Mouse (Mus musculus): ENCODE data around the gene Tssk1. TPM values are rescaled to one million over a fixed set of nuclear protein-coding genes. Genes with fewer than 3 reads are reported as not detected.

Tssk1 gene
- total and polyA plus RNA-seq, 3 experiments = 0.16 TPM; not detected in 2

GRCm38 (mm10) chr16:17879571-17879970, 14.5 kb upstream of the Tssk1 start:
- Histone ChIP-seq H3K9me3 (replicated peaks; ENCODE audit: low read length) (peaks cover 11% of the 10 kb centered on the region), H3K36me3 (replicated peaks in 1 of 2; ENCODE audit: control insufficient read depth in 1 of 2, insufficient read depth in 1 of 2, low read length in 1 of 2) (peaks cover 20 to 81% of the 10 kb centered on the region in 2 experiments), H3K4me1 (ENCODE audit: control insufficient read depth in 1 of 2, insufficient read depth in 2 of 2) (peaks cover 7 to 17% of the 10 kb centered on the region in 2 experiments), H3K27me3 (replicated peaks) (no peaks in the 10 kb centered on the region), H3K27ac (ENCODE audit: insufficient read depth, low read depth) (no peak overlapping the region), H3K9ac (ENCODE audit: insufficient read depth, low read depth) (no peak overlapping the region), H3K4me3 (replicated peaks in 1 of 3; ENCODE audit: low read depth in 2 of 3, low read length in 2 of 3, poor library complexity in 1 of 3) (no peak overlapping the region), H3K79me2 (replicated peaks; ENCODE audit: control insufficient read depth, extremely low read depth, insufficient read depth, poor library complexity, severe bottlenecking) (peaks cover 44% of the 10 kb centered on the region), H3K4me2 (ENCODE audit: insufficient read depth, low read depth, poor library complexity, severe bottlenecking) (no peak overlapping the region)
- no peak for TF ChIP-seq ETS1 (conservative IDR thresholded peaks at IDR 0.05; ENCODE audit: low read depth, low read length)
- TF ChIP-seq ZKSCAN1 (IDR thresholded peaks at IDR 0.05; ENCODE audit: borderline replicate concordance, low read depth, low read length) = no peak
- dilution Hi-C loops (cut with MboI; ENCODE audit: extremely low pct_ligation_motif_present, extremely low pct_unique_long_range_greater_than_20kb, low sequenced_read_pairs) = no loop called here
- in situ Hi-C loops (cut with MboI; ENCODE audit: low pct_ligation_motif_present, low pct_unique_long_range_greater_than_20kb, low sequenced_read_pairs) = no loop called here
- no peak for DNase-seq (ENCODE audit: extremely low read depth)

GRCm38 (mm10) chr16:17882196-17882595, 11.8 kb upstream of the Tssk1 start:
- no peak overlapping the region for H3K4me3 ChIP-seq (replicated peaks in 1 of 3; ENCODE audit: low read depth in 2 of 3, low read length in 2 of 3, poor library complexity in 1 of 3)
- H3K79me2 ChIP-seq (replicated peaks; ENCODE audit: control insufficient read depth, extremely low read depth, insufficient read depth, poor library complexity, severe bottlenecking) = peaks cover 49% of the 10 kb centered on the region
- no peak overlapping the region for H3K9ac ChIP-seq (ENCODE audit: insufficient read depth, low read depth)
- in situ Hi-C loops (cut with MboI; ENCODE audit: low pct_ligation_motif_present, low pct_unique_long_range_greater_than_20kb, low sequenced_read_pairs) (no loop called here), dilution Hi-C loops (cut with MboI; ENCODE audit: extremely low pct_ligation_motif_present, extremely low pct_unique_long_range_greater_than_20kb, low sequenced_read_pairs) (no loop called here)
- H3K27ac ChIP-seq (ENCODE audit: insufficient read depth, low read depth) = no peak overlapping the region
- H3K4me1 ChIP-seq (ENCODE audit: control insufficient read depth in 1 of 2, insufficient read depth in 2 of 2) = peaks cover 8 to 36% of the 10 kb centered on the region in 2 experiments
- no peak overlapping the region for H3K4me2 ChIP-seq (ENCODE audit: insufficient read depth, low read depth, poor library complexity, severe bottlenecking)
- no peaks in the 10 kb centered on the region for H3K27me3 ChIP-seq (replicated peaks)
- TF ChIP-seq TBP (conservative IDR thresholded peaks at IDR 0.05; ENCODE audit: low read depth, low read length) (no peak), JUND (conservative IDR thresholded peaks at IDR 0.05; ENCODE audit: low read depth, low read length) (no peak), USF1 (IDR thresholded peaks at IDR 0.05; ENCODE audit: low read depth, low read length) (no peak), RCOR1 (conservative IDR thresholded peaks at IDR 0.05; ENCODE audit: low read depth, low read length) (no peak), ZC3H11A (IDR thresholded peaks at IDR 0.05; ENCODE audit: low read depth, low read length) (no peak), PAX5 (IDR thresholded peaks at IDR 0.05; ENCODE audit: low read length) (no peak), ZMIZ1 (IDR thresholded peaks at IDR 0.05; ENCODE audit: low read depth, low read length) (no peak), NRF1 (IDR thresholded peaks at IDR 0.05; ENCODE audit: low read depth, low read length) (no peak)
- H3K36me3 ChIP-seq (replicated peaks in 1 of 2; ENCODE audit: control insufficient read depth in 1 of 2, insufficient read depth in 1 of 2, low read length in 1 of 2) = peaks cover 22 to 93% of the 10 kb centered on the region in 2 experiments
- peaks cover 11% of the 10 kb centered on the region for H3K9me3 ChIP-seq (replicated peaks; ENCODE audit: low read length)
- DNase-seq (ENCODE audit: extremely low read depth) = no peak

GRCm38 (mm10) chr16:17884116-17884515, 9.9 kb upstream of the Tssk1 start:
- in situ Hi-C loops (cut with MboI; ENCODE audit: low pct_ligation_motif_present, low pct_unique_long_range_greater_than_20kb, low sequenced_read_pairs) = no loop called here
- DNase-seq (ENCODE audit: extremely low read depth) = no peak
- Histone ChIP-seq H3K4me3 (replicated peaks in 1 of 3; ENCODE audit: low read depth in 2 of 3, low read length in 2 of 3, poor library complexity in 1 of 3) (no peak overlapping the region), H3K9ac (ENCODE audit: insufficient read depth, low read depth) (no peak overlapping the region), H3K27me3 (replicated peaks) (no peaks in the 10 kb centered on the region), H3K9me3 (replicated peaks; ENCODE audit: low read length) (peaks cover 6% of the 10 kb centered on the region), H3K79me2 (replicated peaks; ENCODE audit: control insufficient read depth, extremely low read depth, insufficient read depth, poor library complexity, severe bottlenecking) (peaks cover 38% of the 10 kb centered on the region), H3K4me2 (ENCODE audit: insufficient read depth, low read depth, poor library complexity, severe bottlenecking) (no peak overlapping the region), H3K36me3 (replicated peaks in 1 of 2; ENCODE audit: control insufficient read depth in 1 of 2, insufficient read depth in 1 of 2, low read length in 1 of 2) (peaks cover 19 to 73% of the 10 kb centered on the region in 2 experiments), H3K27ac (ENCODE audit: insufficient read depth, low read depth) (no peak overlapping the region), H3K4me1 (ENCODE audit: control insufficient read depth in 1 of 2, insufficient read depth in 2 of 2) (peaks cover 8 to 36% of the 10 kb centered on the region in 2 experiments)
- dilution Hi-C loops (cut with MboI; ENCODE audit: extremely low pct_ligation_motif_present, extremely low pct_unique_long_range_greater_than_20kb, low sequenced_read_pairs) = no loop called here
- no peak for TF ChIP-seq CHD2 (IDR thresholded peaks at IDR 0.05; ENCODE audit: low read length)
- no peak for TF ChIP-seq RAD21 (IDR thresholded peaks at IDR 0.05; ENCODE audit: low read depth, low read length)
- no peak for TF ChIP-seq MAX (IDR thresholded peaks at IDR 0.05; ENCODE audit: low read length)
- no peak for TF ChIP-seq SIN3A (IDR thresholded peaks at IDR 0.05; ENCODE audit: low read length)
- TF ChIP-seq BHLHE40 (IDR thresholded peaks at IDR 0.05; ENCODE audit: low read depth, low read length) = no peak
- no peak for TF ChIP-seq CTCF (conservative IDR thresholded peaks at IDR 0.05 in 1 of 2, IDR thresholded peaks at IDR 0.05 in 1 of 2; ENCODE audit: low read depth in 2 of 2, low read length in 2 of 2)
- TF ChIP-seq ZKSCAN1 (IDR thresholded peaks at IDR 0.05; ENCODE audit: borderline replicate concordance, low read depth, low read length) = no peak
- no peak for TF ChIP-seq PAX5 (IDR thresholded peaks at IDR 0.05; ENCODE audit: low read length)
- TF ChIP-seq NELFE (IDR thresholded peaks at IDR 0.05; ENCODE audit: low read depth, low read length) = no peak
- TF ChIP-seq TCF12 (IDR thresholded peaks at IDR 0.05; ENCODE audit: low read depth, low read length) = no peak
- TF ChIP-seq ETS1 (conservative IDR thresholded peaks at IDR 0.05; ENCODE audit: low read depth, low read length) = no peak
- no peak for TF ChIP-seq NRF1 (IDR thresholded peaks at IDR 0.05; ENCODE audit: low read depth, low read length)
- TF ChIP-seq EP300 (IDR thresholded peaks at IDR 0.05; ENCODE audit: low read length) = no peak
- TF ChIP-seq USF2 (conservative IDR thresholded peaks at IDR 0.05; ENCODE audit: low read depth, low read length) = no peak
- TF ChIP-seq ELF1 (IDR thresholded peaks at IDR 0.05; ENCODE audit: low read depth, low read length) = no peak
- TF ChIP-seq MAZ (IDR thresholded peaks at IDR 0.05; ENCODE audit: low read depth, low read length) = no peak
- TF ChIP-seq TBP (conservative IDR thresholded peaks at IDR 0.05; ENCODE audit: low read depth, low read length) = no peak

Measured in CH12.LX (cell line).